Mouse (Mus musculus): ENCODE data around the gene Tmem259. TPM values are rescaled to one million over a fixed set of nuclear protein-coding genes. Genes with fewer than 3 reads are reported as not detected.
A peak's percentile ranks its signal among the peaks of the same experiment; 100 is the strongest.

Tmem259 gene
- polyA plus RNA-seq, 1 experiment: 293 TPM

DNA sequence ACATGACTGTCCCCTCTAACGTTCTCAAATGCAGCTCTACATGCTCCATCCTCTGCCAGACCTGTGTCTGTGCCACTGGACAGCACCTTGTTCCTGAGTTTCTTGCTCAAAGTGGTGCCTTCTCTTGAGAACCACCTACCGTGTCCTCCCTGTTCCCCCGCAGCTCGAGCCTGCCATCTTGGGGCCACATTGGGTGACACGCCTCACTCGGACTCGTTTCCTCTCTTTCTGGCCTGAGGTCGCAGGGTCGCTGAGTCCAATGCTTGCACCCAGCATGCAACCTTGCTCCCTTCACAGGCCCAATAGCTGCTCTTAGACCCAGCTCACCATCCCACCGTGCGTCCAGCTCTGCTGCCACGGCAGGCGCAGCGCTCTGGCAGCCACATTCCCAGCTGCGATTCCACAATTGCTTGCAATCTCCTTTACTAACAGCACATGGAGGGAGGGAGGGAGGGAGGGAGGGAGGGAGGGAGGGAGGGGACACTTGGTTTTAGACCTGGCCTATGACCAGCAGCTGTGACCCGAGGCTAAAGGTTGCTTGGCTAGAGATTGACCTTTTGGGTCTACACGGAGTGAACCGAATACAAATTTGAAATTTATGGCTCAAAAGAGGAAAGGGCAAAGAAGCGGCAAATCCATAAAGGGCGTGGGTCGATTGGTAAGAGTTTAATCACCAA is 25.9 kb downstream of the Tmem259 start:
- no peak for TF ChIP-seq FLI1 (IDR thresholded peaks at IDR 0.05; ENCODE audit: low read length)
- no peak for TF ChIP-seq GATA1 (IDR thresholded peaks at IDR 0.05; ENCODE audit: borderline replicate concordance, low read length)
- Histone ChIP-seq H3K27me3 (replicated peaks) (no peaks in the 10 kb centered on the region), H3K9me3 (no peaks in the 10 kb centered on the region), H3K4me3 (replicated peaks) (peak overlapping the region; percentile 92), H3K4me1 (peaks cover 62% of the 10 kb centered on the region), H3K36me3 (replicated peaks; ENCODE audit: low read length) (peaks cover 25% of the 10 kb centered on the region)

GRCm38 (mm10) chr10:79956643-79957154 is 27.4 kb downstream of the Tmem259 start:
- Histone ChIP-seq H3K4me3 (replicated peaks) (no peak overlapping the region), H3K4me1 (peaks cover 63% of the 10 kb centered on the region)
- TF ChIP-seq FLI1 (IDR thresholded peaks at IDR 0.05; ENCODE audit: low read length): no peak
- TF ChIP-seq GATA1 (IDR thresholded peaks at IDR 0.05; ENCODE audit: borderline replicate concordance, low read length): no peak

GRCm38 (mm10) chr10:79955691-79956090 is 28.4 kb downstream of the Tmem259 start:
- Histone ChIP-seq H3K27me3 (replicated peaks) (no peaks in the 10 kb centered on the region), H3K9me3 (no peaks in the 10 kb centered on the region), H3K4me3 (replicated peaks) (no peak overlapping the region), H3K36me3 (replicated peaks; ENCODE audit: low read length) (peaks cover 34% of the 10 kb centered on the region), H3K4me1 (peaks cover 53% of the 10 kb centered on the region)
- TF ChIP-seq FLI1 (IDR thresholded peaks at IDR 0.05; ENCODE audit: low read length) (no peak), GATA1 (IDR thresholded peaks at IDR 0.05; ENCODE audit: borderline replicate concordance, low read length) (no peak)

More at GRCm38 (mm10) chr10:79956643-79957154, 27.4 kb downstream of the Tmem259 start:
- no peaks in the 10 kb centered on the region for H3K9me3 ChIP-seq
- no peaks in the 10 kb centered on the region for H3K27me3 ChIP-seq (replicated peaks)
- H3K36me3 ChIP-seq (replicated peaks; ENCODE audit: low read length): peaks cover 28% of the 10 kb centered on the region

GRCm38 (mm10) chr10:79953946-79954345 is 30.2 kb downstream of the Tmem259 start:
- TF ChIP-seq GATA1 (IDR thresholded peaks at IDR 0.05; ENCODE audit: borderline replicate concordance, low read length): no peak
- TF ChIP-seq FLI1 (IDR thresholded peaks at IDR 0.05; ENCODE audit: low read length): no peak
- peaks cover 51% of the 10 kb centered on the region for H3K36me3 ChIP-seq (replicated peaks; ENCODE audit: low read length)
- no peak overlapping the region for H3K4me3 ChIP-seq (replicated peaks)
- no peaks in the 10 kb centered on the region for H3K9me3 ChIP-seq
- H3K4me1 ChIP-seq: peaks cover 52% of the 10 kb centered on the region
- no peaks in the 10 kb centered on the region for H3K27me3 ChIP-seq (replicated peaks)

- Histone ChIP-seq H3K36me3 (replicated peaks; ENCODE audit: low read length) (peaks cover 82% of the 10 kb centered on the region), H3K9me3 (no peaks in the 10 kb centered on the region), H3K4me3 (replicated peaks) (no peak overlapping the region), H3K27me3 (replicated peaks) (no peaks in the 10 kb centered on the region), H3K4me1 (peaks cover 62% of the 10 kb centered on the region)
- TF ChIP-seq FLI1 (IDR thresholded peaks at IDR 0.05; ENCODE audit: low read length) (no peak), GATA1 (IDR thresholded peaks at IDR 0.05; ENCODE audit: borderline replicate concordance, low read length) (no peak)
These were observed 33.5 kb downstream of the Tmem259 start for GRCm38 (mm10) chr10:79950661-79951060.

DNA sequence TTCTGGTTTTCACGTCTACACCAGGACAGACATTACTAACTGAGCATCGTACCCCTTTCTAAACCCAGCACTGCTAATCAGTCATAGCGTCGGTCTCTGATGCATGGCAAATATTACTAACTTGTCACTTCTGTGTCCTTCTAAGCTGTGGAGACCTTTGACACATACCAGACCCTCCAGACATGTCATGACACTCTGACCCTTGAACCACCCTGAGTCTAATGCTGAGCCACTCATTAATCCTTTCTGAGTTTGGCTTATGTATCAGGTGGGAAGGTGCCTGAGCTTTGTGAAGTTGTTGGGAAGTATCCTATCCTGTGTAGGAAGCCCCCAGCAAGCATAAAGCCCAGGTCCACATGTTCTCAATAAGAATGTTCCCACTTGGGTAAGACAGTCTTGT is 34.3 kb downstream of the Tmem259 start:
- Histone ChIP-seq H3K9me3 (no peaks in the 10 kb centered on the region), H3K27me3 (replicated peaks) (no peaks in the 10 kb centered on the region), H3K36me3 (replicated peaks; ENCODE audit: low read length) (peaks cover 89% of the 10 kb centered on the region), H3K4me1 (peaks cover 62% of the 10 kb centered on the region), H3K4me3 (replicated peaks) (no peak overlapping the region)
- TF ChIP-seq GATA1 (IDR thresholded peaks at IDR 0.05; ENCODE audit: borderline replicate concordance, low read length) (no peak), FLI1 (IDR thresholded peaks at IDR 0.05; ENCODE audit: low read length) (no peak)

DNA sequence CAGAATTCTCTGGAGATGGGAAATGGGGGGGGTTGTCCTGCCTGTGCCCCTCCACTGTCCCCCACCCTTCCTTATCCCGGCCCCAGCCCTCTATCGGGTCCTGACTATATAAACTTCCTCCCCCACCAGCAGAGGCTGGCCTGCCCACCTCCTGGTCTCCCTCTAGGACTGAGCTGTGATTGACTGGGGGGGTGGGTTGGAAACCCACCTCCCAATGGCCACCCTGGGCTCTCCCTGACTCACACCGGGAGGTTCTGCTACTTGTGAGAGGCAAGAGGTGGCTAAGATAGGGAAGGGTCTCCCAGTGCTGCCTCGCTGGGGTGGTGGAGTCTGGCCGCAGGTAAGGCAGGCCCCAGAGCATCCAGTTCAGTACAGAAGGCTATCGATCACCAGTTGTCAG is 36.6 kb downstream of the Tmem259 start:
- H3K4me3 ChIP-seq (replicated peaks): peak overlapping the region; percentile 87
- H3K27me3 ChIP-seq (replicated peaks): no peaks in the 10 kb centered on the region
- peaks cover 96% of the 10 kb centered on the region for H3K36me3 ChIP-seq (replicated peaks; ENCODE audit: low read length)
- no peaks in the 10 kb centered on the region for H3K9me3 ChIP-seq
- TF ChIP-seq GATA1 (IDR thresholded peaks at IDR 0.05; ENCODE audit: borderline replicate concordance, low read length): no peak
- TF ChIP-seq FLI1 (IDR thresholded peaks at IDR 0.05; ENCODE audit: low read length): no peak
- H3K4me1 ChIP-seq: peaks cover 67% of the 10 kb centered on the region

DNA sequence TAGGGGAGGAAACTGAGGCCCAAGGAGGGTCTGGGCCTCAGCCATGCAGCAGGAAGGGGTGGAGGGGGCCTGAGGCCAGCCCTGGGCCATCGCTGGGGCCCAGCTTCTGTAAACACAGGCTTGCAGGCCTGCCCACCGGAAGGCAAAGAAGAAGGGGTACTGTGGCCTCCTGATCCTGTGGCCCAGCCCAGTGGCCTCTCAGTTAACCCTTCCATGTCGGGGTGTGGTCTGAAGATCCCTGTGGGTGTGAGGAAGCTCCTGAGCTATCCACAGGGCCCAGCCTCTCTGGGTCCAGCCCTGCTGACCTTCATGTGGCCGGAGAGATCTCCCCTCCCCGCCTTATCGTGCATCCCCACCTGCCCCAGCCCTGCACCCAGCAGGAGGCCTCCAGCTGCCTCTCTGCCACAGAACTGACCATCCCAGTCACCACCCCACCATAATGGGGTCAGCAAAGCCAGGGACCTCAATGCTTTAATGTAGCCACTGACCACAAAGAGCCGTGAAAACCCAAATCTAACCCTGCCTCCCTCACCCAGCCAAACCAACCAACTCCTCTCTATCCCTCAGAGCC is 37.3 kb downstream of the Tmem259 start:
- peaks cover 74% of the 10 kb centered on the region for H3K4me1 ChIP-seq

GRCm38 (mm10) chr10:79945507-79946234 is 38.5 kb downstream of the Tmem259 start:
- H3K36me3 ChIP-seq (replicated peaks; ENCODE audit: low read length): peaks cover 97% of the 10 kb centered on the region
- TF ChIP-seq GATA1 (IDR thresholded peaks at IDR 0.05; ENCODE audit: borderline replicate concordance, low read length) (no peak), FLI1 (IDR thresholded peaks at IDR 0.05; ENCODE audit: low read length) (no peak)
- H3K4me3 ChIP-seq (replicated peaks): peak overlapping the region; percentile 87
- no peaks in the 10 kb centered on the region for H3K9me3 ChIP-seq
- no peaks in the 10 kb centered on the region for H3K27me3 ChIP-seq (replicated peaks)
- H3K4me1 ChIP-seq: peaks cover 86% of the 10 kb centered on the region

More for the DNA sequence above, 37.3 kb downstream of the Tmem259 start:
- H3K4me3 ChIP-seq (replicated peaks): peak overlapping the region; percentile 87
- no peaks in the 10 kb centered on the region for H3K9me3 ChIP-seq
- no peaks in the 10 kb centered on the region for H3K27me3 ChIP-seq (replicated peaks)
- TF ChIP-seq GATA1 (IDR thresholded peaks at IDR 0.05; ENCODE audit: borderline replicate concordance, low read length): no peak
- TF ChIP-seq FLI1 (IDR thresholded peaks at IDR 0.05; ENCODE audit: low read length): no peak
- H3K36me3 ChIP-seq (replicated peaks; ENCODE audit: low read length): peaks cover 97% of the 10 kb centered on the region

Data from megakaryocyte, embryonic 14.5 days (primary cell).